Mouse (Mus musculus): ENCODE data around the gene Fgf23.

The Fgf23 gene

DNA sequence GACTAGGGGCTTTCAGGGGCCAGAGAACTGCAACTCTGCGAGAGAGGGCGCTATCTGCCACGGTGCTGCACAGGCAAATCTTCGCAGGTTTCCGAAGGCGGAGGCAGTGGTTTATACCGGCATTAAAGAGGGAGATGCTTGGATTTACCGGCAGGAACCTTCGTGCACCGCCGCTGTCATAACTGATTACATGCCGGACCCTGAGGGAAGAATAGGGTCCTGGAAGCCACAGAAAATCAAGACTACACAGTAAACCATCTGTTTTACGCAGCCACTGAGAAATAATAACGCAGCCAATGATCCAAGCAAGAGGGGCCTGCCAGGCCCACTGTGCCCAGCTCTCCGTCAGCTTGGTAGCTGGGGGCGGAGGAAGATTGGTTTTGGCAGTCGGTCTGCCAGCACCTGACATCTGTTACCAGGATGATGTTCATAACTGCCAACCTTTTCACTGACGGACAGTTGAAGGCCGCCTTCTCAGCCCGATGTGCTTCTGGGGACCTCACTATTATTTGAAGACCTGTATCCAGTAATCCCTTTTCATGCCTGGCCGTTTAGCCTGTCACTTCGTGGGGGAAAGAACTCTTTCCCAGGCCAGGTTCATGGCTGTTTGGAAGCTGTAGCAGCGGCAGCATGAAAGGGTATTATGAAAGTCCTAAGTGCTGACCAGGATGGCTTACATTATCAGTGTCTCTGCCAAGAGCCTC is 42.2 kb downstream of the Fgf23 start:
- DNase-seq (ENCODE audit: inconsistent age in 2 of 2, low spot score in 1 of 2), result no peak

DNA sequence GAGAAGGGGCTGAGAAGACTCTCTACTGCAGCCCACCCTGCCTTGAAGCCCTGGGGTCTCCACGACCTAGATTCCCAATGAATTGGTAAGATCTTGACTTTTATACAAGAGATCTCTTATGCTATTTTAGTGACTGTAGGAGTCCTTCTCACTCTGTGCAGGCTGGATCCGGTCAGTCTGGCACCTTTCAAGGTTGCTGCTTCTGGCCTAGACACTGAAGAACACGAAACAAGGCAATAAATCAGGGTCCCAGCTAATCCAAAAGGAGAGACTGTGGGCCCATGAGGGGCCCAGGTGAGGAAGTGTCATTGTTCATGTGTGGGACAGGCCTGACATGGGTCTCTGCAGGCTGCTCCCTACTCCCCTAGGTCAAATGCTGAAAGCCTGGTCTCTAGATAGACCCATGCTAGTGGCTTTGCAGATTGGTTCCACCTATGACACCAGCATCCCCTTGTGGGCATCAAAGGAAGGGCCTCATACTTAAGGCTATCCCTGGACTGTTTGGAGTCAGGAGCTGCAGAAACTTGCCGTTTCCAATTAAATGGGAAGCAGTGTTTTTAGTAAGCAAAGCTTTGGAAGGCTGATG is 49.6 kb downstream of the Fgf23 start:
- peak; percentile 77 to 91 for DNase-seq (ENCODE audit: inconsistent age in 2 of 2, low spot score in 1 of 2)

DNA sequence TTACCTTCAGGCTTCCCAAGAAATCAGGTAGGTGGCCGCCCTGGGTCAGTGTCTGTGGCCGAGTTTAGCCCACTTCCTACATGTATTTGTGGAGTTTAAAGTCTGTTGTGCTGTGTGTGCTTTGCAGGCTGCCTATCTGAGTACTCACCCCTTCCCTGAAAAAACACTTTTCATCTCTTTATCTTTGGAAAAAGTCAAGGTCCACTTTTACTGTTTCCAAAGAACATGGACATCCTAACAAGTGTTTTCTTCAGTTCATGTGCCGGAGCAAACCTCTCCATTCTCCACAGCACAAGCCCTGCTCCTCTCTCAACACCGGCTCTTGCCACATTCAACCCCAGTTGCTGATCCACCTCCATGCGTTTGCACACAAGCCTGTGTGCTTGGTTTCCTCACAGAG is 50.3 kb downstream of the Fgf23 start:
- DNase-seq (ENCODE audit: inconsistent age in 2 of 2, low spot score in 1 of 2), result peak; percentile 58 to 81

DNA sequence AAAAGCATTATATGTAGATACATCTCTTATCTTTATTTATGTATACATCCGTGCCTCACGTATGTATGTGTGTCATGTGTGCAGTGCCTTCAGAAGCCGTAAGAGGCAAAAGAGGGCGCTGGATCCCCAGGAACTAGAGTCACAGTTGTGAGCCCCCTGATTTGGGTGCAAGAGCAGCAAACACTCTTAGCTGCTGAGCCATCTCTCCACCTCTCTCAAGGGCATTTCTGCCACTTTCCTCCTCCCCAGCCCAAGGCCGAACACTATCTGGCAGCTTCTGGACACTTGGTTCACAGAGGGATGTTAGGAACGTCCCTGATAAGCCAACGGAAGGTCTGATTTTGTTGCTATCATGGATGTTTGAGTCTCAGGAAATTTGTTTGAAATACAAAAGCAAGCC is 50.8 kb downstream of the Fgf23 start:
- DNase-seq (ENCODE audit: inconsistent age in 2 of 2, low spot score in 1 of 2), result peak; percentile 76 to 83

DNA sequence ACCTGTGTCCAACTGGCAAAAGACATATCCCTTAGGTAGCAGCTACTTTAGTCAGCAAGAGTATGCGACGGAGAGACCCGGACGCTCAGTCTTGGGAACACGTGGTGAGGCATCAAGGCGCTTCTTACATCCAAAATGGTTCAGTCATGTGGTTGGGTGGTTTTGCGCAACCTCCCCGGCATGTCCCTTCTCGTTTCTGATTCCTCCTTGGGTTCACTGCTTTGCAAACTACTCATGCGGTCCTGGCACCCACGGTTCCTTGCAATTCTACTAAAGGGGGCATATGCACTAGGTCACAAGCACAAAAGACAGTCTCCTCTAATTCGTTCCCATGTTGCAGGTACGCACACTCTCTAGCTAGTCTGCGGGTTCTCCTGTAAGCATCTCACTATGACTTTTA is 57.0 kb downstream of the Fgf23 start:
- DNase-seq (ENCODE audit: inconsistent age in 2 of 2, low spot score in 1 of 2), result no peak

DNA sequence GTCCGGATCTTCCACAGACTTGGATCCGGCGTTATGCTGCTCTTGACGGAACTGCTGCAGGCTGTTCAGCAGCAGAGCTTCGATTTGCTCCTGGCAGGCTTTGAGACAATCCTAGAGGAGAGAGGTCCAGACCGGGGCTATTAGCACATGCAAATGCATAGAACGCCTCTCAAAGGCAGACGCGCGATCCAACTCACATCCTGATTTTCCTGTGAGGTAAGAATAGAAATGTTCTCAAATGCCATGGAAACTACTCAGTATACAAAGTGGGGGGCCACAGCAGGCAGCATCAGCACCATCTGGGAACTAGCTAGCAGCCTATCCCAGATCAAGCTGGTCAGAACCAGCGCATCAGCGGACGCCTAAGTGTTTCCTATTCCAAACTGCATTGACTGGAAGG is 57.7 kb downstream of the Fgf23 start:
- DNase-seq (ENCODE audit: inconsistent age in 2 of 2, low spot score in 1 of 2), result no peak

Data from adrenal gland, adult (tissue).